Mouse (Mus musculus) frontal cortex, postnatal 25 days (tissue): Measurements from ENCODE around the gene Sema6d.

Source experiments
- DNase-seq, 2 experiments: peaks; one replicate each; pipeline ENCODE4 v3.0.0; 2022; ENCODE audit warnings: low spot score in 2 of 2

The Sema6d gene

DNA sequence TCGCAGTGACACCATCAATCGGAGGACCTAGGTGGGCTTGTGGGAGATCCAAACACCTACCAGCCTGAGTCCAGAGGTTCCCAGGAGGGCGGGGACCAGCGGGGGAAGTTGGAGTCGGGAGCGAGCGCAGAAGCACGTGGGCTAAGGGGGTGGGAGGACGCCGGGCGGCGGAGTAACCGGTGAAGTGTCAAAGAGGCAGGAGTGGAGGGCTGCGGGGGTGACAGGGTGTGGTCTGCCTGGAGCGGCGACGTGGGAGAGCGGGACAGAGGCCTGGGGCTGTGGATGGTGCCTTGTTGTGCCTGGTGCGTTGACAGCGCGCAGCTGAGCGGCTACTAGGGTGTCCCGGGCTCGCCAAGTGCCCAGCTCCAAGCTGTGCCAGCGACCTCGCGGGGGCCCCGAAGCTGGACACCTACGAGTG lies at the start of gene Sema6d:
TSS of gene Sema6d (plus strand) at position 157 of the 418 bp plus-strand sequence.
- DNase-seq, result peak; percentile 21 to 26

DNA sequence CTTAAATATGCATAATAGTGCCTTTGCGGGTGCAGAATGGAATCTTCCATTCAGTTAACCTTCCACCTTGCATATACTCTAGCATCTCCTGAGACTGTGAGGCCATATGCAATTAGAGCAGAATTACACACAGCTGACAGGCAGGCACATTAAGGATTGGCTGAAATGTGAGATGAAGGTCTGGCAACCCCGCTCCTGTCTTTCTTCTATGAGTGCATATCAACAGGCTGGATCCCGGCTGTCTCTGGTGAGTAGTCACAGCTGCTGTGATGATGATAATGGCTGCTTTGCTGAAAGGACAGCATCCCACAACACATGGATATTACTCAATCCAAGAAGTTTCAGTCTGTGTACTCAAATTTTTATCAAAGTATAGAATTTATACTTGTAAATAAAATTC lies 29.9 kb upstream of the Sema6d start:
- no peak for DNase-seq

- no peak for DNase-seq
Observed at GRCm38 (mm10) chr2:124068380-124068779, 21.4 kb upstream of the Sema6d start.

DNA sequence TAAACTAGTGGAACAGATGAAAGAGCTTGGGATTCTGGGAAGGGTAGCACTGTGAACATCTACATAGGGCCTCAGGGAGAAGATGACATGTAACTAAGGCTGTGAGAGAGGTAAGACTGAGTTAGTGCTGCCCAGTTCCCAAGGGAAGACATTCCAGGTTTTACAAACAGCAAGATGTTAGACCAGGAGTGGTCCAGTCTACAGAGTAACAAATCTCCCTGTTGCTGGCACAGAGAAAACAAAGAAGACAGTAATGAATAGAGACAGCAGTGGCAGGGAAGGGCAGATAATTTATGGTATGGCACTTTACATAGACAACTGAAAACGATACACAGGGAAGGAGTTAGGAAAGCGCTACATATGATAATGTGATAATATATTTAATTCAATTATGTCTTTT lies 19.1 kb upstream of the Sema6d start:
- no peak for DNase-seq

DNA sequence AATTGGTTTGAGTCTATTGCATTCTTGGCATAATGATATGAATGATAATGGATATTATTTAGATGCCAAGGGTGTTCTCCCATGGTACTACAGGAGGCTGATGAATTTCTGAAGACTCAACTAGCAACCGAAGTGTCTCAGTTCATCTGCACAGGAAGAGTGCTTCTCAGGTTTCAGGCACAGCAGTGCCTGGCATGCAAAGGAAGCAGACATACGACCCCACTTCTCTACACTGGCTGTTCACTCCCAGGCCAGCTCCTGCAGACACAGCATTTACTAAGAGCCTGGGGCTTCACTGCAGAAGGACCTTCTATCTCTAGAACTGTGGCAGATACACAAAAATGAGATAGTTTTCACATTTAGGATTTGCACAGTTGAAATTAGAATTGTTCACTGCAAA lies 18.4 kb upstream of the Sema6d start:
- DNase-seq, result no peak

DNA sequence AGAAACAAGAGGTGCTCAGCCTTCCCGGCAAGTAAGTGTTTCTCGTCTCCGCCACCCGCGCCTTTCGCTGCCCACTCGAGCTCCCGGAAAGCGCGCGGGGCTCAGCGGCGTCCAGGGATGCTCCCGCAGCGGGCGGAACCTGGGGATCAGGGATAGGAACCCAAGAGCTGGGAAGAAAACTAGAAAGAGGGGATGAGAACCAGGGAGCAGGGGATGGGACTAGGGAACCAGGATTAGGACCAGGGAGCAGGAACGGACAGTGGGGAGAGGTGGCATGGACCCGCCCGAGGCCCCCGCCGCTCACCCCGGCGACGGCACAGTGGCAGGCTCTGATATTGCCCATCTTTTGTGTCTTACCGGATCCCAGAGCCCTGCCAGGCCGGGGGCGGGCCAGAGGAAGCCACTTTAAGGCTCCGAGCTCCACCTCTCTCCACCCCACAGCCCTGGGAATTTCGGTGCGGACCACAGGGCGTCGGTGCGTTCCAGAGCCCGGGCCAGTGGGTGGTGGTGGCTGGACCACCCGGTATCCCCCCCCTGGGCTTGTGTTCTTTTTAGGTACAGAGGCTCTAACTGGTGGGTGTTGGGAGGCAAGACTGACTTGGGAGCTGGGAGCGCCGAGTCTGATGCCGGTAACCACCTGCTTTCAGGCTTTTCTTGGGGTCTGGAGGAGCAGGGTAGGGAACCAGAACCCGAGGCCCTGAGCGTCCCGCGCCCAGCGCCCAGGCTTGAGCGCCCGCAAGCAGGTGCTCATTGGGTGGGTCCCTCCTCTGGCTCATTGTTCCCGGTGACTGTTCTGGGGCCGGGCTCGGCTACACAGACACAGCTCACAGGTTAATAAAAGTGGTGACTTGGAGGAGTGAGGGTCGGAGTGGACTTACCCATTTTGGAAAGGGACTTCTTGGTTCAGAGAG lies 717 bp downstream of the Sema6d start:
- DNase-seq, result peak; percentile 30 to 32

DNA sequence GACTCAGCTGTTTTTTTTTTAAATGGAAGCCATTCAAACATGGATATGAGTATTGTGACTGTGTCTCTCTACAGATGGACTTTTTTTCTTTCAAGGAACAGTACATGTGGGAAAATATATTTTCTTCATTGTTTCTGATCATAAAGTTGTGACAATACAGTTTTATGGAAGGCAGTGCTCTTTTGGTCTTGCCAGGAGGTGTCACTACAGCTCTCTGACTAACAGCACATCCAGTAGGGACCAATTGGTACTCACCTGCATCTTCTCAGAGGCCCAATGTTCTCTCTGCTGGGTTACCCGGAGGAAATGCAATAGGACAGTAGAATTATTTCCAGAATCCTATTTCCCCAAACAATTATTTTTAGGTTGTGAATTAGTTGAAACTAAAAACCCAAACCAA lies 9.9 kb downstream of the Sema6d start:
- no peak for DNase-seq

- peak; percentile 41 to 69 for DNase-seq
Observed at GRCm38 (mm10) chr2:124100486-124101200, 10.9 kb downstream of the Sema6d start.

GRCm38 (mm10) chr2:124101201-124101517 lies 11.4 kb downstream of the Sema6d start:
- DNase-seq, result no peak

DNA sequence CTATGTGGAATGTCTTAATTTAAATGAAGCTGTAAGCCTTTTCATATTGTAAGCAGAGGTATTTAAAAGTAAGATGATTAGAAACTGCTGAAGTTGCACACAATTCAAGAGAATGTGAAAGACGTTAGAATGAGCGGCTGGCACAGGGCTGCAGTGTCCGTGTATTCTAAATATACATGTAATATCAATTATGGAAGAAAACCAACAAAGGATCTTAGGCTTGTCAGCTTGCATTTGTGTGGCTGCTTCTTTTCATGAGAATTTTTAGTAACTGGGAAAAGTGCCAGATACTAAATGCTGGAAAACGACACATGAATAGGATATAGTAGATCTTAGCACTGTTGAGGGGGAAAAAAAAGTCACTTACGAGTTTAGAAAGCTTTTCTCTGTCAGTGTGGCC lies 11.8 kb downstream of the Sema6d start:
- no peak for DNase-seq

- no peak for DNase-seq
Observed at GRCm38 (mm10) chr2:124103277-124103676, 13.5 kb downstream of the Sema6d start.

GRCm38 (mm10) chr2:124118469-124119243 lies 28.9 kb downstream of the Sema6d start:
- DNase-seq, result no peak

DNA sequence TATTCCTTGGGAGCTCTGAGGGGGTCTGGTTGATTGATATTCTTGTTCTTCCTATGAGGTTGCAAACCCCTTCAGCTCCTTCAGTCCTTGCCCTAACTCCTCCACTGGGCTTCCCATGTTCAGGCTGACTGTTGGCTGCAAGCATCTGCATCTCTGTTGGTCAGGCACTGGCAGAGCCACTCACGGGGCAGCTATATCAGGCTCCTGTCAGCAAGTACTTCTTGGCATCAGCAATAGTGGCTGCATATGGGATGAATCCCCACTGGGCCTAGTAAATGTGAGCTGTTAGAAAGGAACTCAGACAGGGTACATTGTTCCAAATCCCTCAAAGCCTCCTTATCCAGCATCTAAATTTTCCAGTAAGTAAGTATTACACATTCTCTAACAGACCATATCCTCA lies 30.6 kb downstream of the Sema6d start:
- DNase-seq, result no peak

DNA sequence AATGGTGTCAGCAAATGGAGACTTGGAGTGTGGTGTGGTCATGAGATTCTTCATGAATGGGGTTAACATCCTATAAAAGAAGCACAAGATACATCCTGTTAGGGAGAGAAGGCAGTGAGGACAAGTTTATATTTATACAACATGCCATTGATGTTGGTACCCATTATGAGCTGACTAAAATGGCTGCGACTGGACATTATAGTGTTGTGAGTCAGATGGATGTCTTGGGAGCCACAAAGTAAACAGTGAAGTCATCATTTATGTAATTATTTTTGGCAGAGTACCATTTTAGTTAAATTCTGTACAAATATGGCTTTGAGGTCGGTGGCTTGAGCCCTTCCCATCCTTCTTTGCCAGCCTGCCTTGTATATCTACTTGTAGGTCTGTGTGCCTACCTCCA lies 31.8 kb downstream of the Sema6d start:
- DNase-seq, result no peak

- DNase-seq, result no peak
Observed at GRCm38 (mm10) chr2:124125504-124125903, 35.7 kb downstream of the Sema6d start.

DNA sequence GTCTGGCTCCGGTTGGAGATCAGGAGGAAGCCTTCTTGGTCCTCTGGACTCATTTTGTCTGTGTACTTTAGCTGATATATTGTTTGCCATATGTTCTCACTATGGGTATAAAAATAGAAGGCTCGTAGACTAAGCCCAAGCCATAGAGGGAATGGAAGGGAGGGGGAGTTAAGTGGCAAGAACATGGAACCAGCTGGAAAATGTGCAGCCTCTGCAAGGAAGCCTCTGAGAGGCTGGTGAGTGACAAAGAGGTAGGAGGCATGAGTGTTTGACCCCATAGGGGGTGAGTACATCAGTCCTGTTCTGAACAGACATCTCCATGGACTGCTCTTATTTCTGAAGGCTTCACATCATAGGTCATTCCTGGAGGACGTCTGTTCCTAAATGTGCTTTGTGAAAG lies 37.1 kb downstream of the Sema6d start:
- DNase-seq, result no peak

GRCm38 (mm10) chr2:124130876-124131275 lies 41.1 kb downstream of the Sema6d start:
- no peak for DNase-seq

- no peak for DNase-seq
Observed at GRCm38 (mm10) chr2:124141510-124142044, 51.8 kb downstream of the Sema6d start.

DNA sequence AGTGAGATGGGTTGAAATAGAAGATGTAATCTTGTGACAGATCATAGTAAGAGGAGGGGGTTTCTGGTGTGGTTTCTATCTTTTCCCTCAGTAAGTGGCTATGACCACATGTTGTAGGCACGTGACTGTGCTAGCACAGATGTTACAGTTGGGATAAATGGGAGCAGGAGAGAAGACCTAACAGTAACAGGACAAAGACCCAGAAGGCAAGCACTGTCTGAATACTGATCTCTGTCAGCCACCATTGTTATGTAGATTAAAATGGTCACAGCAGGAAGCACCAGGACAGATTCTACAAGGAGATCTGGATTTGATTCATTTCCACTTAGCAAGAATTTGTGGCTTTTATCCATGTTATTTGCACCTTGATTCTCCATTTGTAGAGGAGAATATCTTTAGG lies 55.8 kb downstream of the Sema6d start:
- DNase-seq, result no peak

DNA sequence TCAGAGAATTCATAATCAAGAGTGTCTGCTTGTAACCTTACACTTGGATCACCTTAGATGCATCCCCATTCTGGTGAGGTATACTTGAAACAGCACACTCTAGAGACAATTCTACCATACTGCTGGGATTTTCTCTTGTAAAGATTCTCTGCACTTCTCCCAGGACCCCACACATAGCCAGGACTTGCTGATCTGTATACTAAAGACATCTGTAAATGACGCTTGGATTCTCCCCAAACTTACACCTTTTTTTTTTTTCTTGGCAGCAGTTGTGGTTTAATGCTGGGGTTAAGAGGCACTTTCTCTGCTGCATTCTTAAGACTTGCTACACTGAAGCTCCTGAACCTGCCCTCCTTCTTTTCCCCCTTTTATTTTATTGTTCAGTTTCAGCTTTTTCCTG lies 68.4 kb downstream of the Sema6d start:
- DNase-seq, result no peak

DNA sequence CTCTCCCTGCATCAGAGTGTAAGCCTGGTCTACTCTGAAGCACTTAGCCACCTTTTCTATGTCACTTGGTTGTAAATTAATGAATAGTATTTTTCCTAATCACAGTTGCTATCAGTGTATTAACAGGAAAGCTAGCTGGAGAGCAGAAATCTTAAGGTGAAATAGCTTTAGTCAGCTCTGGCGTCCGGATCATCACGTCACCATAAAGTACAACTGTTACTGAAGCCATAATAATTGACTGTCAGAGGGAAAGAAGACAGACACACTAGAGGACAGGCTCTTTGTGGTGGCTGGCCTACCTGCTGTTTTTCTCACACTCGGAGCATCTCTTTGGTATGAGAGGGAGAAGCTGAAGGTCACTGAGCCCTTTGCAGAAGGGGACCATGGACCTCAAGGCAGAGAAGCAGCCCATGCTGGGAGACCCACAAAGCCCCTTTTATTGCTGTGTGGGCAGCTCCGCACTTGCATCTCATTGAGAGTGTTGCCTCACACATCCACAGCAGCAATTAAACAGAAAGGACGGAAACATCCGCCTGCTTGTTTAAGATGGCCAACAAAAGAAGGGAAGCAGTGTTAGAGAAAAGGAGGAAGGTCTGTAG lies 72.3 kb downstream of the Sema6d start:
- DNase-seq, result no peak

GRCm38 (mm10) chr2:124168411-124168810 lies 78.6 kb downstream of the Sema6d start:
- DNase-seq, result no peak
